Mouse (Mus musculus) limb, embryonic 11.5 days (tissue): Measurements from ENCODE around the gene Fndc8. TPM values are rescaled to one million over a fixed set of nuclear protein-coding genes. Genes with fewer than 3 reads are reported as not detected.

Experiments used
- ATAC-seq: fragments of 200-750 bp; cut with Nextera tagmentation; 2 replicates; pipeline ENCODE4 v1.8.0; 2017; ENCODE audit warnings: low read depth; ENCODE audit not compliant: insufficient number of reproducible peaks, low FRiP score, low TSS enrichment
- DNase-seq: peaks from one replicate; pipeline ENCODE4 v3.0.0-alpha.2; 2015; ENCODE audit warnings: low spot score
- H3K27ac ChIP-seq: fragments of 300-500 bp; sonication (generic); replicated peaks from 2 replicates; pipeline ENCODE4 v1.5.1; 2014; ENCODE audit warnings: low read depth, mild to moderate bottlenecking, low read length
- H3K27me3 ChIP-seq: fragments of 300-500 bp; sonication (generic); 2 replicates; pipeline ENCODE4 v1.6.1; 2014; ENCODE audit warnings: mild to moderate bottlenecking, low read length, mixed read lengths; ENCODE audit not compliant: control insufficient read depth, insufficient read depth
- H3K36me3 ChIP-seq: fragments of 300-500 bp; sonication (generic); 2 replicates; pipeline ENCODE4 v1.6.1; 2014; ENCODE audit warnings: mild to moderate bottlenecking, low read length, moderate library complexity, mixed read lengths; ENCODE audit not compliant: control insufficient read depth, insufficient read depth
- H3K4me1 ChIP-seq: fragments of 300-500 bp; sonication (generic); 2 replicates; pipeline ENCODE4 v1.6.1; 2014; ENCODE audit warnings: low read length, mixed read lengths; ENCODE audit not compliant: control insufficient read depth, insufficient read depth
- H3K4me2 ChIP-seq: fragments of 300-500 bp; sonication (generic); 2 replicates; pipeline ENCODE4 v1.6.1; 2014; ENCODE audit warnings: low read depth, mild to moderate bottlenecking, moderate library complexity; ENCODE audit not compliant: severe bottlenecking
- H3K4me3 ChIP-seq: fragments of 300-500 bp; sonication (generic); 2 replicates; pipeline ENCODE4 v1.5.1; 2014; ENCODE audit warnings: low read depth, low read length
- H3K9ac ChIP-seq: fragments of 300-500 bp; sonication (generic); 2 replicates; pipeline ENCODE4 v1.6.1; 2014; ENCODE audit warnings: mild to moderate bottlenecking, low read length
- H3K9me3 ChIP-seq: fragments of 300-500 bp; sonication (generic); 2 replicates; pipeline ENCODE4 v1.6.1; 2016; ENCODE audit warnings: low read length; ENCODE audit not compliant: control insufficient read depth
- WGBS: fragments of 180-500 bp; shearing (Covaris S2); extraction: QIAGEN DNeasy Blood & Tissue Kit; methylation state at CpG from one replicate; pipeline ENCODE4 v1.1.7; 2014; 5-methylcytosine and 5-hydroxymethylcytosine counted together
- polyA plus RNA-seq: library from polyadenylated mRNA; unstranded; fragments of >200 nt; fragmentation: Nextera tagmentation; extraction: Ambion mirVana; gene quantifications from 2 replicates; pipeline ENCODE4 v1.2.1, GENCODE M21; 2014

Fndc8 gene
- polyA plus RNA-seq, 1 experiment from 2014 or later = 0.15 TPM

- ATAC-seq = no peak
- 93% methylated on average over 10 of the region's 10 CpGs for WGBS
- H3K4me1 ChIP-seq = no peaks in the 10 kb centered on the region
- H3K27ac ChIP-seq = no peak overlapping the region
- H3K27me3 ChIP-seq = no peaks in the 10 kb centered on the region
- no peak overlapping the region for H3K9ac ChIP-seq
- no peaks in the 10 kb centered on the region for H3K9me3 ChIP-seq
- no peak for DNase-seq
- H3K4me3 ChIP-seq = no peak overlapping the region
- peaks cover 15% of the 10 kb centered on the region for H3K36me3 ChIP-seq
- H3K4me2 ChIP-seq = no peak overlapping the region
Measured at GRCm38 (mm10) chr11:82897478-82897877, 5.6 kb downstream of the Fndc8 start.

- Histone ChIP-seq H3K4me3 (no peak overlapping the region), H3K9ac (no peak overlapping the region), H3K4me2 (no peak overlapping the region), H3K4me1 (no peaks in the 10 kb centered on the region), H3K9me3 (no peaks in the 10 kb centered on the region), H3K27ac (no peak overlapping the region), H3K27me3 (no peaks in the 10 kb centered on the region), H3K36me3 (peaks cover 25% of the 10 kb centered on the region)
- 94% methylated on average over 5 of the region's 5 CpGs for WGBS
- DNase-seq = no peak
- ATAC-seq = no peak
Measured at GRCm38 (mm10) chr11:82899720-82900119, 7.8 kb downstream of the Fndc8 start.

GRCm38 (mm10) chr11:82901606-82902310 is 9.8 kb downstream of the Fndc8 start:
- ATAC-seq (no peak), DNase-seq (no peak)
- H3K4me2 ChIP-seq = no peak overlapping the region
- H3K27me3 ChIP-seq = no peaks in the 10 kb centered on the region
- H3K4me3 ChIP-seq = no peak overlapping the region
- no peaks in the 10 kb centered on the region for H3K9me3 ChIP-seq
- H3K36me3 ChIP-seq = peaks cover 28% of the 10 kb centered on the region
- no peak overlapping the region for H3K27ac ChIP-seq
- no peak overlapping the region for H3K9ac ChIP-seq
- 90% methylated on average over 20 of the region's 20 CpGs for WGBS
- no peaks in the 10 kb centered on the region for H3K4me1 ChIP-seq

GRCm38 (mm10) chr11:82904952-82905351 is 13.0 kb downstream of the Fndc8 start:
- no peak overlapping the region for H3K4me3 ChIP-seq
- no peak overlapping the region for H3K27ac ChIP-seq
- no peak overlapping the region for H3K4me2 ChIP-seq
- ATAC-seq (no peak), DNase-seq (no peak)
- H3K4me1 ChIP-seq = peaks cover 4% of the 10 kb centered on the region; the same call in 1 of the 2 replicates
- no peaks in the 10 kb centered on the region for H3K27me3 ChIP-seq
- peaks cover 25% of the 10 kb centered on the region for H3K36me3 ChIP-seq
- WGBS = 67% methylated on average over 8 of the region's 8 CpGs
- no peaks in the 10 kb centered on the region for H3K9me3 ChIP-seq
- no peak overlapping the region for H3K9ac ChIP-seq

GRCm38 (mm10) chr11:82905816-82906215 is 13.9 kb downstream of the Fndc8 start:
- Histone ChIP-seq H3K4me3 (no peak overlapping the region), H3K36me3 (peaks cover 18% of the 10 kb centered on the region), H3K9me3 (no peaks in the 10 kb centered on the region), H3K9ac (no peak overlapping the region), H3K4me1 (peaks cover 4% of the 10 kb centered on the region; the same call in 1 of the 2 replicates), H3K27ac (no peak overlapping the region), H3K27me3 (no peaks in the 10 kb centered on the region), H3K4me2 (no peak overlapping the region)
- 93% methylated on average over 5 of the region's 5 CpGs for WGBS
- ATAC-seq (no peak), DNase-seq (no peak)

- WGBS = 2% methylated on average over 73 of the region's 73 CpGs
- H3K27ac ChIP-seq = no peak within 1 kb of the TSS
- peak within 1 kb of the TSS; percentile 75 for H3K9ac ChIP-seq
- peak within 1 kb of the TSS; percentile 79 for H3K4me2 ChIP-seq
- H3K36me3 ChIP-seq = peaks cover 14% of the 10 kb centered on the region; the same call in 1 of the 2 replicates
- ATAC-seq (peak; percentile 42; the same call in 1 of the 2 replicates), DNase-seq (peak; percentile 99)
- H3K9me3 ChIP-seq = no peaks in the 10 kb centered on the region
- H3K4me1 ChIP-seq = peaks cover 4% of the 10 kb centered on the region; the same call in 1 of the 2 replicates
- peak within 1 kb of the TSS; percentile 90 for H3K4me3 ChIP-seq
- no peaks in the 10 kb centered on the region for H3K27me3 ChIP-seq
Measured at GRCm38 (mm10) chr11:82907651-82908607, 16.0 kb downstream of the Fndc8 start, which contains the start of gene Nle1. TSS of gene Nle1 (minus strand) at chr11:82908411.

- WGBS = 82% methylated on average over 3 of the region's 10 CpGs
- DNase-seq (no peak), ATAC-seq (no peak)
- no peak overlapping the region; the same call in 1 of the 2 replicates for H3K9ac ChIP-seq
- peak overlapping the region; percentile 79; the same call in 1 of the 2 replicates for H3K4me2 ChIP-seq
- H3K36me3 ChIP-seq = peaks cover 11% of the 10 kb centered on the region; the same call in 1 of the 2 replicates
- peaks cover 4% of the 10 kb centered on the region; the same call in 1 of the 2 replicates for H3K4me1 ChIP-seq
- H3K27ac ChIP-seq = no peak overlapping the region
- H3K27me3 ChIP-seq = no peaks in the 10 kb centered on the region
- H3K4me3 ChIP-seq = peak overlapping the region; percentile 90
- no peaks in the 10 kb centered on the region for H3K9me3 ChIP-seq
Measured at GRCm38 (mm10) chr11:82908608-82908989, 16.7 kb downstream of the Fndc8 start.

- Histone ChIP-seq H3K4me2 (no peak within 1 kb of the TSS), H3K36me3 (peaks cover 2% of the 10 kb centered on the region; the same call in 1 of the 2 replicates), H3K27ac (no peak within 1 kb of the TSS), H3K9me3 (no peaks in the 10 kb centered on the region), H3K9ac (no peak within 1 kb of the TSS), H3K4me1 (peaks cover 4% of the 10 kb centered on the region; the same call in 1 of the 2 replicates), H3K27me3 (no peaks in the 10 kb centered on the region), H3K4me3 (no peak within 1 kb of the TSS)
- no peak for DNase-seq
- WGBS = 85% methylated on average over 4 of the region's 4 CpGs
- ATAC-seq = no peak
Measured at GRCm38 (mm10) chr11:82910250-82910649, 18.3 kb downstream of the Fndc8 start, which contains the start of gene Unc45b. TSS of gene Unc45b (plus strand) at chr11:82910550.
